Mouse (Mus musculus) thymus, postnatal 10 days (tissue): ENCODE data around the gene Fsd1.

Source experiments
- DNase-seq, 2 experiments: peaks; one replicate each; pipeline ENCODE4 v3.0.0; 2021; ENCODE audit warnings: low spot score in 2 of 2

Gene Fsd1

GRCm38 (mm10) chr17:56009088-56009961 is 23.0 kb downstream of the Fsd1 start:
- DNase-seq = peak; percentile 87 to 90

- no peak for DNase-seq
Measured at GRCm38 (mm10) chr17:56009962-56010240, 23.6 kb downstream of the Fsd1 start.

GRCm38 (mm10) chr17:56010255-56010654 is 23.9 kb downstream of the Fsd1 start:
- no peak for DNase-seq

- peak; percentile 71 to 89 for DNase-seq
Measured at GRCm38 (mm10) chr17:56010681-56011080, 24.4 kb downstream of the Fsd1 start.

GRCm38 (mm10) chr17:56011441-56011840 is 25.1 kb downstream of the Fsd1 start:
- no peak for DNase-seq

GRCm38 (mm10) chr17:56015293-56015692 is 29.0 kb downstream of the Fsd1 start:
- no peak for DNase-seq

GRCm38 (mm10) chr17:56016382-56016781 is 30.1 kb downstream of the Fsd1 start:
- no peak for DNase-seq

GRCm38 (mm10) chr17:56016793-56017785 is 30.8 kb downstream of the Fsd1 start:
- DNase-seq = no peak

GRCm38 (mm10) chr17:56017848-56018247 is 31.5 kb downstream of the Fsd1 start:
- no peak for DNase-seq

GRCm38 (mm10) chr17:56018347-56019131 is 32.2 kb downstream of the Fsd1 start:
- DNase-seq = peak; percentile 77 to 86

- DNase-seq = no peak
Measured at GRCm38 (mm10) chr17:56020400-56021084, 34.2 kb downstream of the Fsd1 start.

GRCm38 (mm10) chr17:56021161-56021910 is 35.0 kb downstream of the Fsd1 start:
- peak; percentile 77 to 84 for DNase-seq

GRCm38 (mm10) chr17:56022131-56022988 is 36.1 kb downstream of the Fsd1 start:
- no peak for DNase-seq

GRCm38 (mm10) chr17:56022989-56023290 is 36.6 kb downstream of the Fsd1 start:
- DNase-seq = no peak

GRCm38 (mm10) chr17:56023386-56023785 is 37.1 kb downstream of the Fsd1 start:
- DNase-seq = no peak

GRCm38 (mm10) chr17:56024476-56024875 is 38.2 kb downstream of the Fsd1 start:
- DNase-seq = no peak

- no peak for DNase-seq
Measured at GRCm38 (mm10) chr17:56024931-56025330, 38.6 kb downstream of the Fsd1 start.

- no peak for DNase-seq
Measured at GRCm38 (mm10) chr17:56026303-56026702, 40.0 kb downstream of the Fsd1 start.

- no peak for DNase-seq
Measured at GRCm38 (mm10) chr17:56026881-56027280, 40.6 kb downstream of the Fsd1 start.
